Mouse (Mus musculus) myocyte (in vitro differentiated cells): ENCODE data around the gene Fut11. TPM values are rescaled to one million over a fixed set of nuclear protein-coding genes. Genes with fewer than 3 reads are reported as not detected.

Source experiments
- H3K27me3 ChIP-seq: one replicate; pipeline ENCODE4 v1.6.1; 2011; ENCODE audit not compliant: control insufficient read depth, insufficient read depth, insufficient read length
- H3K36me3 ChIP-seq: one replicate; pipeline ENCODE4 v1.6.1; 2011; ENCODE audit not compliant: control insufficient read depth, insufficient read depth
- H3K4me2 ChIP-seq: one replicate; pipeline ENCODE4 v1.6.1; 2011; ENCODE audit warnings: low read depth, control low read depth
- H3K4me3 ChIP-seq: one replicate; pipeline ENCODE4 v1.5.1; 2011; ENCODE audit warnings: mild to moderate bottlenecking, control low read depth, moderate library complexity
- H3K79me2 ChIP-seq: one replicate; pipeline ENCODE4 v1.6.1; 2011; ENCODE audit not compliant: control insufficient read depth, insufficient read depth
- H3ac ChIP-seq: one replicate; pipeline ENCODE4 v1.6.1; 2011; ENCODE audit not compliant: control insufficient read depth, insufficient read length
- CEBPB ChIP-seq: IDR thresholded peaks from 2 replicates; pipeline ENCODE4 v1.6.1; 2011; ENCODE audit warnings: mild to moderate bottlenecking, moderate library complexity; ENCODE audit not compliant: poor library complexity, insufficient read depth, severe bottlenecking
- E2F4 ChIP-seq: IDR thresholded peaks from one replicate; pipeline ENCODE4 v1.6.1; 2011; ENCODE audit warnings: mild to moderate bottlenecking, control low read depth, moderate library complexity; ENCODE audit not compliant: insufficient read depth
- MAX ChIP-seq: IDR thresholded peaks from one replicate; pipeline ENCODE4 v1.6.1; 2011; ENCODE audit warnings: low read depth, mild to moderate bottlenecking, control low read depth
- MYOD1 ChIP-seq, 3 experiments: IDR thresholded peaks; one replicate each; pipeline ENCODE4 v1.6.1; 2011; ENCODE audit warnings: control low read depth in 2 of 3, low read depth in 2 of 3, mild to moderate bottlenecking in 2 of 3, moderate library complexity in 1 of 3; ENCODE audit not compliant: insufficient read length in 2 of 3, control insufficient read depth in 1 of 3
- MYOG ChIP-seq, 3 experiments: IDR thresholded peaks; one replicate each; pipeline ENCODE4 v1.6.1; 2011; ENCODE audit warnings: control low read depth in 2 of 3, low read depth in 2 of 3, mild to moderate bottlenecking in 2 of 3; ENCODE audit not compliant: insufficient read length in 2 of 3, control insufficient read depth in 1 of 3, insufficient read depth in 1 of 3
- POLR2A ChIP-seq: IDR thresholded peaks from one replicate; pipeline ENCODE4 v1.6.1; 2011; ENCODE audit warnings: low read depth, mild to moderate bottlenecking, control low read depth, moderate library complexity; ENCODE audit not compliant: insufficient read length
- POLR2AphosphoS2 ChIP-seq: IDR thresholded peaks from one replicate; pipeline ENCODE4 v1.6.1; 2011; ENCODE audit warnings: low read depth, control low read depth; ENCODE audit not compliant: insufficient read length
- REST ChIP-seq: IDR thresholded peaks from one replicate; pipeline ENCODE4 v1.6.1; 2011; ENCODE audit warnings: mild to moderate bottlenecking, control low read depth, moderate library complexity; ENCODE audit not compliant: insufficient read depth, insufficient read length
- SRF ChIP-seq: IDR thresholded peaks from one replicate; pipeline ENCODE4 v1.6.1; 2011; ENCODE audit warnings: low read depth; ENCODE audit not compliant: control insufficient read depth, insufficient read length
- TCF12 ChIP-seq: IDR thresholded peaks from one replicate; pipeline ENCODE4 v1.6.1; 2011; ENCODE audit warnings: mild to moderate bottlenecking, control low read depth; ENCODE audit not compliant: poor library complexity, insufficient read depth, severe bottlenecking
- TCF3 ChIP-seq: IDR thresholded peaks from one replicate; pipeline ENCODE4 v1.6.1; 2011; ENCODE audit warnings: low read depth, control low read depth; ENCODE audit not compliant: insufficient read length
- USF1 ChIP-seq: IDR thresholded peaks from one replicate; pipeline ENCODE4 v1.6.1; 2011; ENCODE audit warnings: low read depth, mild to moderate bottlenecking, control low read depth, moderate library complexity
- polyA plus RNA-seq: library from polyadenylated mRNA; unstranded; fragments of >200 nt; fragmentation: generic; extraction: Trizol; gene quantifications from one replicate; pipeline ENCODE4 v1.2.1, GENCODE M21; 2012; ENCODE audit warnings: missing spikeins

Gene Fut11
- polyA plus RNA-seq, 1 experiment = 7.2 TPM

GRCm38 (mm10) chr14:20737306-20737705, 42.5 kb downstream of the Fut11 start:
- Histone ChIP-seq H3K4me2 (no peak overlapping the region), H3K36me3 (peaks cover 17% of the 10 kb centered on the region), H3K79me2 (no peaks in the 10 kb centered on the region), H3K4me3 (no peak overlapping the region), H3K27me3 (no peaks in the 10 kb centered on the region), H3ac (no peak overlapping the region)
- TF ChIP-seq REST (no peak), POLR2AphosphoS2 (no peak), E2F4 (no peak), SRF (no peak), POLR2A (no peak), CEBPB (no peak)

- Histone ChIP-seq H3K4me2 (no peak overlapping the region), H3K79me2 (no peaks in the 10 kb centered on the region), H3ac (no peak overlapping the region), H3K36me3 (peaks cover 20% of the 10 kb centered on the region), H3K4me3 (no peak overlapping the region), H3K27me3 (no peaks in the 10 kb centered on the region)
- TF ChIP-seq TCF3 (no peak), POLR2AphosphoS2 (no peak), MYOG (IDR thresholded peaks at IDR 0.05; ENCODE audit: control insufficient read depth in 1 of 3, insufficient read depth in 1 of 3, insufficient read length in 2 of 3, low read depth in 2 of 3) (no peak), CEBPB (no peak), REST (no peak), SRF (no peak), MYOD1 (IDR thresholded peaks at IDR 0.05; ENCODE audit: control insufficient read depth in 1 of 3, insufficient read length in 2 of 3, low read depth in 2 of 3) (no peak), POLR2A (no peak), E2F4 (no peak), TCF12 (no peak), MAX (no peak), USF1 (no peak)
Observed at GRCm38 (mm10) chr14:20738511-20738910, 43.7 kb downstream of the Fut11 start.

GRCm38 (mm10) chr14:20741301-20741700, 46.5 kb downstream of the Fut11 start:
- Histone ChIP-seq H3K36me3 (peaks cover 16% of the 10 kb centered on the region), H3K4me2 (no peak overlapping the region), H3K79me2 (no peaks in the 10 kb centered on the region), H3K27me3 (no peaks in the 10 kb centered on the region), H3ac (no peak overlapping the region), H3K4me3 (no peak overlapping the region)
- TF ChIP-seq POLR2A = no peak
- no peak for TF ChIP-seq TCF12
- TF ChIP-seq MYOD1 (IDR thresholded peaks at IDR 0.05; ENCODE audit: control insufficient read depth in 1 of 3, insufficient read length in 2 of 3, low read depth in 2 of 3) = no peak
- no peak for TF ChIP-seq REST
- no peak for TF ChIP-seq MYOG (IDR thresholded peaks at IDR 0.05; ENCODE audit: control insufficient read depth in 1 of 3, insufficient read depth in 1 of 3, insufficient read length in 2 of 3, low read depth in 2 of 3)
- no peak for TF ChIP-seq TCF3
- no peak for TF ChIP-seq E2F4

GRCm38 (mm10) chr14:20743614-20744013, 48.8 kb downstream of the Fut11 start:
- TF ChIP-seq MYOG (IDR thresholded peaks at IDR 0.05; ENCODE audit: control insufficient read depth in 1 of 3, insufficient read depth in 1 of 3, insufficient read length in 2 of 3, low read depth in 2 of 3) (no peak), SRF (no peak), POLR2A (no peak), USF1 (no peak), REST (no peak), MYOD1 (IDR thresholded peaks at IDR 0.05; ENCODE audit: control insufficient read depth in 1 of 3, insufficient read length in 2 of 3, low read depth in 2 of 3) (no peak), E2F4 (no peak), TCF12 (no peak), TCF3 (no peak), MAX (no peak), POLR2AphosphoS2 (no peak), CEBPB (no peak)

GRCm38 (mm10) chr14:20746935-20747334, 52.2 kb downstream of the Fut11 start:
- no peak for TF ChIP-seq REST
- TF ChIP-seq TCF3 = no peak
- no peak for TF ChIP-seq SRF
- Histone ChIP-seq H3K4me2 (no peak overlapping the region), H3K79me2 (no peaks in the 10 kb centered on the region), H3K27me3 (no peaks in the 10 kb centered on the region), H3ac (no peak overlapping the region), H3K36me3 (peaks cover 9% of the 10 kb centered on the region), H3K4me3 (no peak overlapping the region)

More at GRCm38 (mm10) chr14:20743614-20744013, 48.8 kb downstream of the Fut11 start:
- H3K27me3 ChIP-seq = no peaks in the 10 kb centered on the region
- peaks cover 11% of the 10 kb centered on the region for H3K36me3 ChIP-seq
- H3K4me2 ChIP-seq = no peak overlapping the region
- no peak overlapping the region for H3ac ChIP-seq
- H3K4me3 ChIP-seq = no peak overlapping the region
- H3K79me2 ChIP-seq = no peaks in the 10 kb centered on the region
